Mouse (Mus musculus) ES-E14 (cell line): ENCODE results near the gene Shisa7. TPM values are rescaled to one million over a fixed set of nuclear protein-coding genes. Genes with fewer than 3 reads are reported as not detected.
A peak's percentile ranks its signal among the peaks of the same experiment; 100 is the strongest.

Experiments used
- DNase-seq: peaks from one replicate; pipeline ENCODE4 v3.0.0-alpha.2; 2013; ENCODE audit warnings: low read depth, low spot score
- H3K27ac ChIP-seq: 2 replicates; pipeline ENCODE4 v1.5.1; 2012; ENCODE audit warnings: low read depth, mild to moderate bottlenecking, low read length, moderate library complexity, mixed read lengths; ENCODE audit not compliant: poor library complexity, insufficient read depth, severe bottlenecking
- H3K36me3 ChIP-seq: 2 replicates; pipeline ENCODE4 v1.6.1; 2012; ENCODE audit warnings: mild to moderate bottlenecking, low read length, moderate library complexity, mixed read lengths; ENCODE audit not compliant: control insufficient read depth, poor library complexity, insufficient read depth, severe bottlenecking
- H3K4me1 ChIP-seq, 2 experiments: fragments of 150-350 bp in 1 of 2; sonication (generic) in 1 of 2; 2 replicates each; pipeline ENCODE4 v1.6.1; 2012; ENCODE audit warnings: low read length in 2 of 2, mild to moderate bottlenecking in 1 of 2, mixed read lengths in 1 of 2; ENCODE audit not compliant: control insufficient read depth in 2 of 2, insufficient read depth in 2 of 2, poor library complexity in 1 of 2
- H3K4me3 ChIP-seq, 2 experiments: fragments of 150-350 bp in 1 of 2; sonication (generic) in 1 of 2; 2 replicates each; pipeline ENCODE4 v1.5.1; 2012; ENCODE audit warnings: low read length in 2 of 2, low read depth in 1 of 2, mild to moderate bottlenecking in 1 of 2, mixed read lengths in 1 of 2; ENCODE audit not compliant: insufficient read depth in 1 of 2, poor library complexity in 1 of 2, severe bottlenecking in 1 of 2
- H3K9ac ChIP-seq: 2 replicates; pipeline ENCODE4 v1.6.1; 2012; ENCODE audit warnings: low read depth, mild to moderate bottlenecking, low read length, mixed read lengths; ENCODE audit not compliant: poor library complexity, insufficient read depth, severe bottlenecking
- H3K9me3 ChIP-seq: fragments of 150-350 bp; sonication (generic); 2 replicates; pipeline ENCODE4 v1.6.1; 2012; ENCODE audit warnings: low read depth, mild to moderate bottlenecking, low read length; ENCODE audit not compliant: control insufficient read depth, insufficient read depth
- CHD2 ChIP-seq: IDR thresholded peaks from 2 replicates; pipeline ENCODE4 v1.6.1; 2014; ENCODE audit warnings: mild to moderate bottlenecking, low read depth, low read length, inconsistent platforms
- HCFC1 ChIP-seq: IDR thresholded peaks from 2 replicates; pipeline ENCODE4 v1.6.1; 2012; ENCODE audit warnings: low read length, inconsistent platforms, borderline replicate concordance; ENCODE audit not compliant: insufficient read depth
- MAFK ChIP-seq: IDR thresholded peaks from 2 replicates; pipeline ENCODE4 v1.6.1; 2014; ENCODE audit warnings: mild to moderate bottlenecking, low read depth, low read length, inconsistent platforms; ENCODE audit not compliant: insufficient read depth
- ZC3H11A ChIP-seq: IDR thresholded peaks from 2 replicates; pipeline ENCODE4 v1.6.1; 2012; ENCODE audit warnings: low read depth, mild to moderate bottlenecking, inconsistent platforms, low read length, borderline replicate concordance
- ZNF384 ChIP-seq: IDR thresholded peaks from 2 replicates; pipeline ENCODE4 v1.6.1; 2012; ENCODE audit warnings: low read depth, low read length, inconsistent platforms
- in situ Hi-C, 2 experiments: fragments of 600-800 bp; cut with MboI; formaldehyde crosslinking; loops; one replicate each; pipeline ENCODE4 v1.15.1; 2025; ENCODE audit warnings: low sequenced_read_pairs in 2 of 2, inconsistent platforms in 1 of 2; ENCODE audit not compliant: unreplicated experiment in 2 of 2
- total RNA-seq: library from RNA; depleted of rRNA; stranded (reverse); fragments of 300-350 nt; gene quantifications from 2 replicates; pipeline ENCODE4 v1.2.3, GENCODE M21; 2012

Shisa7 gene
- total RNA-seq, 1 experiment, result 6.9 TPM

GRCm38 (mm10) chr7:4876753-4877221 lies 32.3 kb upstream of the Shisa7 start, which contains the start of gene Isoc2a:
Isoc2a (plus strand) TSS chr7:4877153.
- H3K4me1 ChIP-seq, result peaks cover 0 to 5% of the 10 kb centered on the region in 2 experiments; a peak in 1 of 4 replicates
- DNase-seq, result peak; percentile 96
- peak within 1 kb of the TSS; percentile 72 to 85 for H3K4me3 ChIP-seq
- no peaks in the 10 kb centered on the region for H3K36me3 ChIP-seq
- in situ Hi-C loops, result no loop called here
- H3K27ac ChIP-seq, result no peak within 1 kb of the TSS; the same call in 1 of the 2 replicates
- peak; percentile 84 for TF ChIP-seq CHD2
- no peak for TF ChIP-seq MAFK
- no peak for TF ChIP-seq ZC3H11A
- no peaks in the 10 kb centered on the region for H3K9me3 ChIP-seq
- H3K9ac ChIP-seq, result peak within 1 kb of the TSS; percentile 63

- no peak for DNase-seq
- TF ChIP-seq CHD2 (no peak), MAFK (no peak), HCFC1 (no peak), ZC3H11A (no peak), ZNF384 (no peak)
- Histone ChIP-seq H3K9ac (no peak within 1 kb of the TSS), H3K9me3 (no peaks in the 10 kb centered on the region), H3K4me3 (no peak within 1 kb of the TSS), H3K36me3 (no peaks in the 10 kb centered on the region), H3K4me1 (peaks cover 7% of the 10 kb centered on the region in 2 experiments; a peak in 3 of 4 replicates), H3K27ac (no peak within 1 kb of the TSS)
- in situ Hi-C loops, result no loop called here
Measured at GRCm38 (mm10) chr7:4870133-4870532, 25.6 kb upstream of the Shisa7 start, which contains the start of gene Isoc2b. Isoc2b (minus strand) TSS chr7:4870258.

- peaks cover 7% of the 10 kb centered on the region in 2 experiments; a peak in 3 of 4 replicates for H3K4me1 ChIP-seq
- DNase-seq, result no peak
- no peaks in the 10 kb centered on the region for H3K9me3 ChIP-seq
- H3K36me3 ChIP-seq, result no peaks in the 10 kb centered on the region
- peak overlapping the region; percentile 65 for H3K27ac ChIP-seq
- peak overlapping the region; percentile 76; the same call in 1 of the 2 replicates for H3K9ac ChIP-seq
- in situ Hi-C loops, result no loop called here
- TF ChIP-seq ZNF384 (no peak), HCFC1 (no peak), MAFK (no peak), CHD2 (no peak), ZC3H11A (no peak)
- peak overlapping the region; percentile 66 to 91 for H3K4me3 ChIP-seq
Measured at GRCm38 (mm10) chr7:4866631-4867180, 22.2 kb upstream of the Shisa7 start.

GRCm38 (mm10) chr7:4865579-4866493 lies 21.3 kb upstream of the Shisa7 start:
- TF ChIP-seq MAFK (no peak), CHD2 (peak; percentile 96), ZNF384 (no peak), HCFC1 (no peak), ZC3H11A (no peak)

More at GRCm38 (mm10) chr7:4865579-4866493, 21.3 kb upstream of the Shisa7 start:
- peak overlapping the region; percentile 66 to 91 for H3K4me3 ChIP-seq
- H3K9ac ChIP-seq, result peak overlapping the region; percentile 76
- in situ Hi-C loops, result no loop called here
- H3K9me3 ChIP-seq, result no peaks in the 10 kb centered on the region
- no peaks in the 10 kb centered on the region for H3K36me3 ChIP-seq
- peak; percentile 98 for DNase-seq
- peaks cover 6 to 7% of the 10 kb centered on the region in 2 experiments; a peak in 3 of 4 replicates for H3K4me1 ChIP-seq
- H3K27ac ChIP-seq, result peak overlapping the region; percentile 65
